Mouse (Mus musculus) layer of hippocampus, adult 2 months (tissue): ENCODE results near the gene Gm9639. TPM values are rescaled to one million over a fixed set of nuclear protein-coding genes. Genes with fewer than 3 reads are reported as not detected.
A peak's percentile ranks its signal among the peaks of the same experiment; 100 is the strongest.
"Not testable (repeated sequence)": the region's sequence is repeated elsewhere in the genome, so short reads cannot be mapped to it uniquely, and the experiment has no call there.

ENCODE experiments used
- DNase-seq, 2 experiments: peaks; one replicate each; pipeline ENCODE4 v3.0.0; 2022; ENCODE audit warnings: low spot score in 2 of 2
- H3K27ac ChIP-seq: fragments of 200-600 bp; 2 replicates; pipeline ENCODE4 v1.8.1; 2022
- H3K4me3 ChIP-seq: fragments of 200-600 bp; 2 replicates; pipeline ENCODE4 v1.8.1; 2022; ENCODE audit warnings: mild to moderate bottlenecking
- CTCF ChIP-seq: fragments of 200-600 bp; conservative IDR thresholded peaks from 2 replicates; pipeline ENCODE4 v1.8.1; 2022; ENCODE audit warnings: antibody characterized with exemption, mild to moderate bottlenecking, moderate library complexity
- long read RNA-seq, 2 experiments: library from polyadenylated mRNA; stranded (forward); transcript quantifications; one replicate each; pipeline ENCODE4 v2.0.0; 2021; ENCODE audit warnings: borderline mapping rate in 2 of 2
- total RNA-seq, 2 experiments: library from RNA; stranded (reverse); gene quantifications; 2 replicates each; pipeline ENCODE4 v1.2.3; 2021

Gm9639 gene
- not detected for total RNA-seq
- long read RNA-seq, experiment 1, result 0 reads
- long read RNA-seq, experiment 2, result 0 reads

GRCm38 (mm10) chr10:77794976-77795375, at the start of gene Gm9639:
Gene Gm9639 (minus strand): TSS chr10:77795076.
- no peak for DNase-seq

GRCm38 (mm10) chr10:77839006-77839405, 44.1 kb upstream of the Gm9639 start:
- TF ChIP-seq CTCF, result no peak
- H3K4me3 ChIP-seq, result no peak overlapping the region
- DNase-seq, result no peak
- H3K27ac ChIP-seq, result no peak overlapping the region

More at GRCm38 (mm10) chr10:77794976-77795375, at the start of gene Gm9639:
- no peak within 1 kb of the TSS for H3K27ac ChIP-seq
- TF ChIP-seq CTCF, result no peak
- H3K4me3 ChIP-seq, result no peak within 1 kb of the TSS

GRCm38 (mm10) chr10:77835647-77836046, 40.8 kb upstream of the Gm9639 start, which contains the start of gene Krtap10-10:
Gene Krtap10-10 (plus strand): TSS chr10:77835947.
- no peak within 1 kb of the TSS for H3K4me3 ChIP-seq
- TF ChIP-seq CTCF, result no peak
- no peak for DNase-seq
- no peak within 1 kb of the TSS for H3K27ac ChIP-seq

DNA sequence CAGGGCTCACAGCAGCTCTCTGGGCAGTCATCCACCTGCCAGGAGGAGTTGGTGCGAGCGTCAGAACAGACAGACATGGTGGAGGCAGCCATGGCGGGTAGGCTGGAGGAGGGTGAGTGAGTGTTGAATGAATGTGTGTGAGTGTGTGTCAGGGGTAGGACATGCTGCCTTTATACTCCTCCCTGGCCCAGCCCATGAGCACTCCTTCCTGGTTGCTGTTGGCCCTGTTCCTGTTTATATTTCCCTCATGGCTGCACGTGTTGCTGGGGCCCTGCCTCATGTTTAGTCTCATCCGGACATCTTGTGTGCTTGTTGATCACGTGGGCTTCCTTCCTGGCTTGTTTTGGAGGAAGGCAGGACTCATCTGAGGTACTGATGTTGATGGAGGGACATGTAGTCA, 32.1 kb upstream of the Gm9639 start, which contains the start of gene Krtap10-4:
Gene Krtap10-4, minus strand, starts transcription at position 145 of the 400 bp plus-strand sequence.
- no peak for TF ChIP-seq CTCF
- Histone ChIP-seq H3K4me3 (no peak within 1 kb of the TSS), H3K27ac (no peak within 1 kb of the TSS)
- no peak for DNase-seq

DNA sequence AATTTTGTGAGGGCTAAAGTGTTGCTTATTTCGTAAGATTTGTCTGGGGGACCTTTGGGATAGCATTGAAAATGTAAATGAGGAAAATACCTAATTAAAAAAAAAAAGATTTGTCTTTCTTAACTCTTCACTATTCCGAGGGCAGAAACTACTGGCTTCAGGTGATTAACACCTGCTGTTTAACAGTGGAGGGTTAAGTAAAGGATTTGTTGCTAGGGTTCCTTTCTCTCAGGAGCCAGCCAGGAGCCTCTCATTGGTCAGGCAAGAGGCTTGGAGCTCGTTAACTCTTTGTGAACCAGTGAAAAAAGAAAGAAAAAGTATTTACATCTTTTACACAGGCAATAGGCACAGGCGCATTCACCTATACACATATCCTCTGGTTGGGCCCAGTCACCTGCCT, 24.3 kb upstream of the Gm9639 start:
- TF ChIP-seq CTCF, result no peak
- Histone ChIP-seq H3K4me3 (no peak overlapping the region), H3K27ac (no peak overlapping the region)
- DNase-seq, result no peak

DNA sequence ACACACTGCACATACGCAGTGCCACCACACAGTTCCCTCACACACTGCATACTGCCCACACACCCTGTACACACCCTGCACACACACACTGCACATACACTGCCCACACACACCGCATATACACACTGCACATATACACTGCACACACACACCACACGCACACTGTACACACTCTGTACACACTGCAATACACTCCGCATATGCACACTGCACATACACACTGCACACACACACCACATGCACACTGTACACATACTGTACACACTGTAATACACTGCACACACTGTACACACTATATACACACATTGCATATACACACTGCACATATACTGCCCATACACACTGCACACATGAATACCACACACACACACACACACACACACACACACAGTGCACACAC, 23.6 kb upstream of the Gm9639 start:
- Histone ChIP-seq H3K27ac (no peak overlapping the region), H3K4me3 (no peak overlapping the region)
- TF ChIP-seq CTCF, result no peak
- no peak for DNase-seq

DNA sequence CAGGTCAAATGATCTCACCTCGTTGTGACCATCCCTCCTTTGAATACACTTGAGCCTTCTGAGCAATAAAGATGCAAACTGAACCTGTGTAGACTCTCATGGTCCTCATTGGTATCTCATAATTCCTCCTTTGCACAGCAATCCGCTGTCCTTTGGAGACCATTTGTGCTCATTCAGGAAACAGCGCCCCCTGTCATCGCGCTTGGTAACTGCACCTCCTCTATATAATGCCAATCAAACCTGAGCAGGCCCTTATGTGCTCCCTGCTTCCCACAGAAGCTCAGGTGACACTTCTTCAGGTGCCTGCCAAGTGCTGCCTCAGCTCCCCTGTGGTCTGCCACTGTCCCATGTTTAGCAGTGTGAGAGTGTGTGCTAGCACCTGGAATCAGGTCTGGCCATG, 20.6 kb upstream of the Gm9639 start:
- peak; percentile 72 for TF ChIP-seq CTCF
- Histone ChIP-seq H3K4me3 (no peak overlapping the region), H3K27ac (no peak overlapping the region)
- DNase-seq, result no peak

DNA sequence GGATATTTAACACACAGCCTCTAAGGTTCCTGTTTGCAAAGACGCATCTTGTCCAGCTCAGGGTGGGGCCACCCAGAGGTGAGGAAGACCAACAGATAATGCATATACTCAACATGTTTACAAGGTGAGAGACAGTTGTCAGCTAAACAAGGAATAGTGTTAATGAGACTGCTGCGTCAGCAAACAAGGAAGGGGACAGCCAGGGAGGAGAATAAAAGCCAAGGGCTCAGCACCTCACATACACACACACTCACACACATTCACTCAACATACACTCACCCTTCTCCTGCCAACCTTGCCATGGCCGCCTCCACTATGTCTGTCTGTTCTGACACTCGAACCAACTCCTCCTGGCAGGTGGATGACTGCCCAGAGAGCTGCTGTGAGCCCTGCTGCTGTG, 19.5 kb upstream of the Gm9639 start, which contains the start of gene Gm2696:
Gene Gm2696, plus strand, starts transcription at position 301 of the 400 bp plus-strand sequence.
- no peak within 1 kb of the TSS for H3K4me3 ChIP-seq
- TF ChIP-seq CTCF, result no peak
- no peak within 1 kb of the TSS for H3K27ac ChIP-seq
- no peak for DNase-seq

DNA sequence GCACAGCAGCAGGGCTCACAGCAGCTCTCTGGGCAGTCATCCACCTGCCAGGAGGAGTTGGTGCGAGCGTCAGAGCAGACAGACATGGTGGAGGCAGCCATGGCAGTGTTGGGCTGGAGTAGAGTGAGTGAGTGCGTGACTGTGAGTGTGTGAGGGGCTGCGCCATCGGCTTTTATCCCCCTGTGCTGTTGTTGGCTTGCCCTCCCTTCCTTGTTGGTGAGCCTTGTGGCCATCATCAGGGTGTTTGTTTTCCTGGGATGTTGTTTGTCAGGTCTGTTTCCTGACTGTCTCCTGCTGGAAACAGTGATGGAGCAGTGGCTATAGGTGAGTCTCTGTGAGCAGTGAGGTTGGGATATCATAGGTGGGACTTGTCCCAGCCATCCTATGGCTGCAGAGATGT, 16.9 kb upstream of the Gm9639 start, which contains the start of gene Gm9507:
Gene Gm9507, minus strand, starts transcription at position 101 of the 400 bp plus-strand sequence.
- DNase-seq, result no peak
- no peak for TF ChIP-seq CTCF
- Histone ChIP-seq H3K27ac (no peak within 1 kb of the TSS), H3K4me3 (no peak within 1 kb of the TSS)

GRCm38 (mm10) chr10:77804095-77804494, 9.2 kb upstream of the Gm9639 start:
- Histone ChIP-seq H3K27ac (no peak overlapping the region), H3K4me3 (no peak overlapping the region)
- TF ChIP-seq CTCF, result no peak
- no peak for DNase-seq

DNA sequence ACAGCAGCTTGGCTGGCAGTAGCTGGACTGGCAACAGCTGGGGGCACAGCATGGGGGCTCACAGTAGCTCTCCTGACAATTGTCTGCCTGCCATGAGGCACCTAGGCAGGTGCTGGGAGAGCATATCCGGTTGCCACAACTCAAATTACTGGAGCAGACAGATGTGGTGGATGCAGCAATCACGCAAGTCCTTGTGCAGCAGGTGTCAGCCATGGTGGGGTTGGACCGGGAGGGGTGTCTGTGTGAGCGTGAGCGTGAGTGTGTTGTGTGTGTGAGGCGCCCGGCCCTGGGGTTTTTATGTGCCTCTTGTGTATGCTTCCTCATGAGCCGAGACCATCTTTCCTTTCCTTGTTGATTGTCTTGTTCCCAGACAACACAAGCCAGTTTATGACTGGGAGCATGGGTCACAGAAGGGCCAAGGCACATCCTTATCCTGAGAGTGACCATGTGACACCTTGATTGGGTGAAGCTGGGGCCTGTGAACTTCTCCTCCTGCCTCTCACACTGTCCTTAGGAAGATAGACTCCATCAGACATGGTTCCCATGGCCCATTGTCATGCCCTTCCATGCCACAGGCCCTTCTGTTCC, 4.1 kb upstream of the Gm9639 start, which contains the start of gene Gm19668:
Gene Gm19668, minus strand, starts transcription at position 213 of the 588 bp plus-strand sequence.
- no peak within 1 kb of the TSS for H3K4me3 ChIP-seq
- H3K27ac ChIP-seq, result no peak within 1 kb of the TSS
- TF ChIP-seq CTCF, result no peak
- DNase-seq, result no peak

DNA sequence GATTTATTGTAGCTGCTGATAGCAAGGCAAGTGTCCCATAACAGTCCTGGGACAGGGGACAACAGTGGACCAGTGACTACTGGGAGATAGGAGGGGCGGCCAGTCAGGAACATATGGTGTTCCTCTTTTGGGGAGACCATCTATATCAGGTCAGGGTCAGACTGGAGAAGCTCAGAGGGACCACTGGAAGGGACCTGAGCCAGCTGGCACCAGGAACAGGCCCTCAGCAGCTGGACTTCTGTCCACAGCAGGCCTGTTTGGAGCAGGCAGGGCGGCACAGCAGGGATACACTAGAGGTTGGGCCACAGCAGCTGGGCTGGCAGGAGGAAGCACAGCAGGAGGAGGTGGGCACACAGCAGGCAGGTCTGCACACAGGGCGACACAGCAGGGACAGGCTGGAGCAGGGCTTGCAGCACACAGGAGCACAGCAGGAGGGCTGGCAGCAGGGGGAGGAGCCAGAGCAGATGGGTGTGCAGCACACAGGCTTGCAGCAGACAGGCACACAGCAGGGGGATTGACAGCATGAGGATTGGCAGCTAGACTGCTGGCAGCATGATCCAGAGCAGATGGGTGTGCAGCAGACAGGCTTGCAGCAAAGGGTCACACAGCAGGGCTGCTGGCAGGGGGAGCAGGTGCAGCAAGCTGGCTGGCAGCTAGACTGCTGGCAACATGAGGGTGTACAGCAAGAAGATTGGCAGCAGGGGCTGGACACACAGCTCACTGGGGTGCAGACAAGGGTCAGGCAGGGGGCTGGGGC, 3.5 kb upstream of the Gm9639 start:
- not testable (repeated sequence) for DNase-seq, H3K27ac ChIP-seq, H3K4me3 ChIP-seq

DNA sequence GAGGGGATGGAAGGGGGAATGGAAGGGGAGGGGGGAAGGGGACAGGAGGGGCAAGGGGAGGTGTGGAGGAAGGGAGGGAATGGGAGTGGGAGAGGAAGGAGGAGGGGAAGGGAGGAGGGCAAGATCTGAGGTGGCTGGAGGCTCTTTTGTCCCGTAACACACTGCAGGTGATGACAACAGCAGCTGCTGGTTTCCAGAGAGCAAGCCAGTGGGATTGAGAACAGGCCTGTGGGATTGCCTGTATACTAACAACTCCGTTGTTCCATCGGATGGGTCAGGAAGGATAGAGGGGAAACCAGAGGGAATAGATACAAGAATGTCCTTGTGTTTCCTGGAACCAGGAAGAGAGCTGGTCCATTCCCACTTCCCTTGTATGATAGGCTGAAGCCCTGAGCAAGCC, 2.8 kb upstream of the Gm9639 start:
- no peak for DNase-seq
- no peak overlapping the region for H3K27ac ChIP-seq
- no peak overlapping the region for H3K4me3 ChIP-seq
- TF ChIP-seq CTCF, result no peak

DNA sequence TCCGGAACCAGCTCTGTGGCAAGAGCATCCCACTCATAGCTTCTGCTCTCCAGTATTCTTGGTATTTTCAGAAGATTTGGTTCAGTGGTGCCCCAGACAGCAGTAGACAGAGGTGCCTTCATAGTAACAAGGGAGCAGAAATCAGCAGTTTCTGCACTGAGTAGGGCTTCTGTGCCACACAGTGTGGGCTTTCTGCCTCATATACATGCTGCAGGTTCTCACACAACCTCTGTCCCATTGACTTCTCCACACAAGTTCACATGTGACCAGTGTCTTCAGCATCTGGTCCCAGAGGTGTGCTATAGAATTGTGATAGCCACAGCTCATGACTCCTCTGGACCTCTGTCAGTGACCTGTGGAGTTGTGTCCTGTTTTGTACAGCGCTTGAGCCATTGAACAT, 6.3 kb downstream of the Gm9639 start:
- DNase-seq, result no peak
- Histone ChIP-seq H3K27ac (no peak overlapping the region), H3K4me3 (no peak overlapping the region)
- no peak for TF ChIP-seq CTCF

DNA sequence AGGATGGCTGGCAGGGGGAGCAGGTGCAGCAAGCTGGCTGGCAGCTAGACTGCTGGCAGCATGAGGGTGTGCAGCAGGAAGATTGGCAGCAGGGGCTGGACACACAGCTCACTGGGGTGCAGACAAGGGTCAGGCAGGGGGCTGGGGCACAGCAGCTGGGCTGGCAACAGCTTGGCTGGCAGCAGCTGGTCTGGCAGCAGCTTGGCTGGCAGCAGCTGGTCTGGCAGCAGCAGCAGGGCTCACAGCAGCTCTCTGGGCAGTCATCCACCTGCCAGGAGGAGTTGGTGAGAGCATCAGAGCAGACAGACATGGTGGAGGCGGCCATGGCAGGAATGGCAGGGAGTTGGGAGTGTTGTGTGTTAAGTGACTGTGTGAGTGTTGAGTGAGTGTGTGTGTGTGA, 7.0 kb downstream of the Gm9639 start, which contains the start of gene Gm7137:
Gene Gm7137, minus strand, starts transcription at position 325 of the 400 bp plus-strand sequence.
- not testable (repeated sequence) for DNase-seq

GRCm38 (mm10) chr10:77783396-77783795, 11.5 kb downstream of the Gm9639 start:
- not testable (repeated sequence) for H3K27ac ChIP-seq, DNase-seq, H3K4me3 ChIP-seq

More for the DNA sequence above, 7.0 kb downstream of the Gm9639 start, which contains the start of gene Gm7137:
- H3K27ac ChIP-seq, H3K4me3 ChIP-seq: not testable (repeated sequence)

- DNase-seq, H3K4me3 ChIP-seq, H3K27ac ChIP-seq: not testable (repeated sequence)
Observed at GRCm38 (mm10) chr10:77782442-77782841, 12.4 kb downstream of the Gm9639 start, which contains the start of gene Gm3250. Gene Gm3250 (minus strand): TSS chr10:77782542.

DNA sequence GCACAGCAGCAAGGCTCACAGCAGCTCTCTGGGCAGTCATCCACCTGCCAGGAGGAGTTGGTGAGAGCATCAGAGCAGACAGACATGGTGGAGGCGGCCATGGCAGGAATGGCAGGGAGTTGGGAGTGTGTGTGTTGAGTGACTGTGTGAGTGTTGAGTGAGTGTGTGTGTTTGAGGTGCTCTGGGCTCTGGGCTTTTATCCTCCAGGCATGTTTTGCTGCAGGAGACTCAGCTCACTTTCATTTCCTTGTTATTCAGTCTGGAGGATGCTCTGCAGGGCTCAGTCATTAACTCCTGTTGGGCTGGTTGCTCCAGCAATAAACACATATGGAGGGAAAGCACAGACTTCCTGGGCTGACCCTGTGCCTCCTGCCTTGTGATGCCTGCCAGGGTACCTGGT, 18.0 kb downstream of the Gm9639 start, which contains the start of gene Gm7138:
Gene Gm7138, minus strand, starts transcription at position 101 of the 400 bp plus-strand sequence.
- H3K4me3 ChIP-seq, H3K27ac ChIP-seq, DNase-seq: not testable (repeated sequence)

- not testable (repeated sequence) for H3K4me3 ChIP-seq, H3K27ac ChIP-seq, DNase-seq
Observed at GRCm38 (mm10) chr10:77772142-77772541, 22.7 kb downstream of the Gm9639 start.
